Mouse (Mus musculus) liver, adult 2 months (tissue): ENCODE data around the gene Yif1b. TPM values are rescaled to one million over a fixed set of nuclear protein-coding genes. Genes with fewer than 3 reads are reported as not detected.

Experiments used
- DNase-seq: peaks from one replicate; pipeline ENCODE4 v3.0.0-alpha.2; 2011; ENCODE audit warnings: low read depth, low spot score; ENCODE audit errors: extremely low read depth
- H3K27ac ChIP-seq: fragments of 200-500 bp; replicated peaks from 2 replicates; pipeline ENCODE4 v1.5.1; 2012; ENCODE audit warnings: low read depth, mild to moderate bottlenecking, control low read depth, inconsistent platforms, low read length; ENCODE audit not compliant: insufficient read depth
- H3K27me3 ChIP-seq: fragments of 200-500 bp; 2 replicates; pipeline ENCODE4 v1.6.1; 2012; ENCODE audit warnings: mild to moderate bottlenecking, moderate library complexity, low read length, inconsistent platforms; ENCODE audit not compliant: control insufficient read depth, insufficient read depth
- H3K36me3 ChIP-seq: fragments of 200-500 bp; 2 replicates; pipeline ENCODE4 v1.6.1; 2012; ENCODE audit warnings: low read length, inconsistent platforms; ENCODE audit not compliant: control insufficient read depth, insufficient read depth
- H3K4me1 ChIP-seq: fragments of 200-500 bp; 2 replicates; pipeline ENCODE4 v1.6.1; 2011; ENCODE audit warnings: low read length; ENCODE audit not compliant: control insufficient read depth, insufficient read depth
- H3K4me3 ChIP-seq: fragments of 200-500 bp; 2 replicates; pipeline ENCODE4 v1.5.1; 2011; ENCODE audit warnings: low read depth, mild to moderate bottlenecking, control low read depth, low read length, moderate library complexity; ENCODE audit not compliant: insufficient read depth
- H3K79me2 ChIP-seq: fragments of 200-500 bp; 2 replicates; pipeline ENCODE4 v1.6.1; 2012; ENCODE audit warnings: inconsistent platforms, mild to moderate bottlenecking, low read length, moderate library complexity; ENCODE audit not compliant: control insufficient read depth, insufficient read depth
- H3K9ac ChIP-seq: fragments of 200-500 bp; 2 replicates; pipeline ENCODE4 v1.6.1; 2012; ENCODE audit warnings: low read depth, mild to moderate bottlenecking, control low read depth, inconsistent platforms, low read length
- CTCF ChIP-seq: fragments of 200-500 bp; IDR thresholded peaks from 2 replicates; pipeline ENCODE4 v1.5.1; 2011; ENCODE audit warnings: low read depth, low read length, control low read depth
- POLR2A ChIP-seq: fragments of 200-500 bp; IDR thresholded peaks from 2 replicates; pipeline ENCODE4 v1.6.1; 2011; ENCODE audit warnings: low read length, control low read depth; ENCODE audit not compliant: insufficient read depth; ENCODE audit errors: extremely low read depth
- WGBS: fragments of 180-500 bp; shearing (Covaris S2); methylation state at CpG from one replicate; pipeline ENCODE4 v1.1.7; 2018; 5-methylcytosine and 5-hydroxymethylcytosine counted together
- polyA plus RNA-seq: library from polyadenylated mRNA; depleted of rRNA; stranded (reverse); fragments of >200 nt; gene quantifications from 2 replicates; pipeline ENCODE4 v1.2.3, GENCODE M21; 2012
- total RNA-seq: library from RNA; depleted of rRNA; stranded (reverse); fragments of >200 nt; gene quantifications from 2 replicates; pipeline ENCODE4 v1.2.3, GENCODE M21; 2014

Yif1b gene
- total and polyA plus RNA-seq, 2 experiments, result 40.7 to 132 TPM

GRCm38 (mm10) chr7:29290691-29291485 lies 52.8 kb downstream of the Yif1b start:
- TF ChIP-seq POLR2A (no peak), CTCF (no peak)
- Histone ChIP-seq H3K4me3 (peak overlapping the region; percentile 3; the same call in 1 of the 2 replicates), H3K36me3 (no peaks in the 10 kb centered on the region), H3K9ac (no peak overlapping the region), H3K79me2 (no peaks in the 10 kb centered on the region), H3K27ac (peak overlapping the region; percentile 20), H3K4me1 (peaks cover 6% of the 10 kb centered on the region), H3K27me3 (no peaks in the 10 kb centered on the region)
- 57% methylated on average over 11 of the region's 11 CpGs for WGBS
- no peak for DNase-seq

- no peak overlapping the region for H3K9ac ChIP-seq
- H3K27ac ChIP-seq, result peak overlapping the region; percentile 20
- no peaks in the 10 kb centered on the region for H3K27me3 ChIP-seq
- 33% methylated on average over 7 of the region's 7 CpGs for WGBS
- no peak overlapping the region for H3K4me3 ChIP-seq
- H3K4me1 ChIP-seq, result peaks cover 6% of the 10 kb centered on the region
- TF ChIP-seq POLR2A, result no peak
- no peaks in the 10 kb centered on the region for H3K79me2 ChIP-seq
- DNase-seq, result no peak
- no peaks in the 10 kb centered on the region for H3K36me3 ChIP-seq
These were observed 53.7 kb downstream of the Yif1b start for GRCm38 (mm10) chr7:29291616-29292457.

- WGBS, result 77% methylated on average over 8 of the region's 8 CpGs
- peak overlapping the region; percentile 30 for H3K27ac ChIP-seq
- TF ChIP-seq CTCF, result no peak
- TF ChIP-seq POLR2A, result no peak
- no peaks in the 10 kb centered on the region for H3K27me3 ChIP-seq
- no peaks in the 10 kb centered on the region for H3K36me3 ChIP-seq
- DNase-seq, result no peak
- H3K4me1 ChIP-seq, result peaks cover 6% of the 10 kb centered on the region
- no peaks in the 10 kb centered on the region for H3K79me2 ChIP-seq
- no peak overlapping the region for H3K9ac ChIP-seq
- no peak overlapping the region for H3K4me3 ChIP-seq
These were observed 54.4 kb downstream of the Yif1b start for GRCm38 (mm10) chr7:29292458-29293098.

GRCm38 (mm10) chr7:29293131-29294065 lies 55.3 kb downstream of the Yif1b start:
- 72% methylated on average over 19 of the region's 19 CpGs for WGBS
- DNase-seq, result no peak
- peak overlapping the region; percentile 31 for H3K27ac ChIP-seq
- H3K79me2 ChIP-seq, result no peaks in the 10 kb centered on the region
- H3K4me3 ChIP-seq, result no peak overlapping the region
- H3K4me1 ChIP-seq, result peaks cover 6% of the 10 kb centered on the region
- TF ChIP-seq CTCF (no peak), POLR2A (no peak)
- H3K27me3 ChIP-seq, result no peaks in the 10 kb centered on the region
- H3K36me3 ChIP-seq, result no peaks in the 10 kb centered on the region
- no peak overlapping the region for H3K9ac ChIP-seq

- TF ChIP-seq CTCF (no peak), POLR2A (no peak)
- H3K79me2 ChIP-seq, result no peaks in the 10 kb centered on the region
- no peak overlapping the region for H3K4me3 ChIP-seq
- no peaks in the 10 kb centered on the region for H3K36me3 ChIP-seq
- DNase-seq, result no peak
- no peak overlapping the region for H3K27ac ChIP-seq
- no peaks in the 10 kb centered on the region for H3K27me3 ChIP-seq
- WGBS, result 78% methylated on average over 13 of the region's 13 CpGs
- no peak overlapping the region for H3K9ac ChIP-seq
- peaks cover 6% of the 10 kb centered on the region for H3K4me1 ChIP-seq
These were observed 56.1 kb downstream of the Yif1b start for GRCm38 (mm10) chr7:29294111-29294761.
